ENCODE assay signal across 23 mouse cellular contexts in the genomic region with DNA sequence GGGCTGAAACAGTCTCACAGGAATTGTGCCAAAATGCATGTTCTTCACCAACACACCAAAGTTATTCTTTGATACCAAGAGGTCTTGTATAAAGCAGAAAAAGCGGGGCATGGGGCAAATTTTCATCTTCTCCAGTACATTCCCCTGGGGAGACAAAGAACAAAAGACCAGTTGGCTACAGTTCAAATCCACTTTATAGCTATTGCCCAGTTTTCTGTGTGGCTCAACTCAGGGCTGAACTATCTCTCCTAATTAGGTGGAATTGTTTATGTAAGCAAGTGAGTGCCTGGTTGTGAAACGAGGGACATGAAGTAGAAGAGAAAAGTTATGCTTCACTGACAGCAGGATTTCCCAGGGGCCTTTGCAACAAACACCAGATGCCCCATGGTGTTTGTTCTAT. TPM values are rescaled to one million over a fixed set of nuclear protein-coding genes. Genes with fewer than 3 reads are reported as not detected.
DNase-seq lines count a peak whose midpoint lies in the region; ATAC-seq and TF ChIP-seq lines count a peak whose summit lies in the region.
"Had no signal": no experiment of that assay in that cellular context is flagged by ENCODE, and none has a peak within 500 bp of the region (broad histone marks: within the 10 kb centered on the region; RNA-seq: fewer than 3 reads in every experiment).

No protein-coding gene starts in this region.

- in situ Hi-C loops in Patski (cut with MboI; ENCODE audit: low pct_unique_long_range_greater_than_20kb), result loop anchor here (10.0 to 25.0 kb wide), 2 partner anchors 324 to 551 kb away; no protein-coding TSS in a partner anchor

- H3K9ac ChIP-seq in hindbrain, embryonic 14.5 days, result no peak overlapping the region
- H3K9ac ChIP-seq in lung, postnatal 0 days (replicated peaks; ENCODE audit: low read depth), result no peak overlapping the region

- H3K4me2 ChIP-seq in hindbrain, embryonic 14.5 days (replicated peaks), result no peak overlapping the region
- no peak overlapping the region for H3K4me2 ChIP-seq in lung, postnatal 0 days (replicated peaks; ENCODE audit: low read depth, low read length)

- CTCF ChIA-PET in Patski (lab: Charles Lee), result interaction anchor here (1.4 kb wide), 1 partner anchor 171 kb away, joined by 3 read pairs; no protein-coding TSS in a partner anchor

- TF ChIP-seq EP300 in lung, postnatal 0 days (IDR thresholded peaks at IDR 0.05), result no peak

- no peak for TF ChIP-seq CTCF in Patski (IDR thresholded peaks at IDR 0.05)
- no peak for TF ChIP-seq CTCF in lung, postnatal 0 days (IDR thresholded peaks at IDR 0.05)

- POLR2A ChIA-PET in Patski (lab: Charles Lee), result no interaction called here

- H3K36me3 ChIP-seq in hindbrain, embryonic 14.5 days (replicated peaks; ENCODE audit: control insufficient read depth, insufficient read depth), result no peaks in the 10 kb centered on the region
- no peaks in the 10 kb centered on the region for H3K36me3 ChIP-seq in lung, postnatal 0 days (ENCODE audit: insufficient read depth, low read length)
- H3K36me3 ChIP-seq: G1E had no signal

- no peaks in the 10 kb centered on the region for H3K27me3 ChIP-seq in Patski
- no peaks in the 10 kb centered on the region for H3K27me3 ChIP-seq in hindbrain, embryonic 14.5 days (ENCODE audit: control insufficient read depth, insufficient read depth, low read length)
- no peaks in the 10 kb centered on the region for H3K27me3 ChIP-seq in lung, postnatal 0 days (replicated peaks; ENCODE audit: insufficient read depth, low read length)

- DNase-seq in Muller cell, postnatal 12 days (ENCODE audit: inconsistent ontology term), result peak; percentile 7
- DNase-seq in Patski (ENCODE audit: low read depth, low spot score), result peak; percentile 37
- DNase-seq in fat pad, adult 2 months (ENCODE audit: extremely low read depth, low read depth, low spot score), result peak; percentile 55
- no peak for DNase-seq in retina, embryonic 14.5 days (ENCODE audit: low spot score)
- DNase-seq in hindbrain, embryonic 14.5 days (ENCODE audit: low spot score), result no peak
- no peak for DNase-seq in lung, postnatal 0 days (ENCODE audit: low spot score)
- DNase-seq: adrenal gland, adult 2 months; adrenal gland, adult 8-10 months; adrenal gland, postnatal 10 days; adrenal gland, postnatal 14 days; adrenal gland, postnatal 25 days; adrenal gland, postnatal 36 days; B cell, adult 2 months; cerebellum, adult 11 months; cerebellum, adult 11-12 months; cerebellum, adult 18-20 months; cerebellum, adult 2 months; cerebellum, adult 8-10 months had no signal

- 71% methylated on average over 2 of the region's 2 CpGs for WGBS in hindbrain, embryonic 14.5 days
- 54% methylated on average over 2 of the region's 2 CpGs for WGBS in lung, postnatal 0 days

- H3K4me3 ChIP-seq in hindbrain, embryonic 14.5 days (replicated peaks; ENCODE audit: low read length), result no peak overlapping the region
- no peak overlapping the region for H3K4me3 ChIP-seq in lung, postnatal 0 days (ENCODE audit: low read depth, low read length)

- H3K9me3 ChIP-seq in hindbrain, embryonic 14.5 days (ENCODE audit: control insufficient read depth, low read length), result peaks cover 54% of the 10 kb centered on the region
- no peaks in the 10 kb centered on the region for H3K9me3 ChIP-seq in lung, postnatal 0 days (ENCODE audit: low read length)

- ATAC-seq in Patski, result peak; percentile 71
- no peak for ATAC-seq in hindbrain, embryonic 14.5 days (ENCODE audit: low FRiP score)
- ATAC-seq in lung, postnatal 0 days, result no peak
- ATAC-seq: activated CD4-positive, CD25-positive, alpha-beta regulatory T cell, adult 4 months; CD4-positive, CD25-positive, alpha-beta regulatory T cell, adult 4 months had no signal

- H3K27ac ChIP-seq in hindbrain, embryonic 14.5 days, result no peak overlapping the region
- no peak overlapping the region for H3K27ac ChIP-seq in lung, postnatal 0 days (ENCODE audit: low read length)

- H3K4me1 ChIP-seq in hindbrain, embryonic 14.5 days (replicated peaks; ENCODE audit: control insufficient read depth, insufficient read depth, low read length), result no peaks in the 10 kb centered on the region
- no peaks in the 10 kb centered on the region for H3K4me1 ChIP-seq in lung, postnatal 0 days (ENCODE audit: insufficient read depth, low read depth, low read length)

RNA-seq across cellular contexts. Expression of gene Gm13124, which starts 3.7 kb away (rescaled TPM):
- not detected for polyA plus RNA-seq in Patski (2021)
- not detected in 2 replicates for polyA plus RNA-seq in hindbrain, embryonic 14.5 days (2014; fragmentation: Nextera tagmentation; extraction: Ambion mirVana)
- not detected in 2 replicates for polyA plus RNA-seq in lung, postnatal 0 days (2015; fragmentation: Nextera tagmentation; extraction: Ambion mirVana)
- polyA plus RNA-seq: activated CD4-positive, CD25-positive, alpha-beta regulatory T cell, adult 4 months; adrenal gland, adult 2 months; brain, embryonic 14.5 days; C2C12; CD4-positive, CD25-positive, alpha-beta regulatory T cell, adult 4 months; cerebellum, adult 2 months; G1E had no signal

RNA-seq across cellular contexts. Expression of gene 9430007A20Rik, which starts 41.6 kb away (rescaled TPM):
- not detected for polyA plus RNA-seq in Patski (2021)
- not detected in 2 replicates for polyA plus RNA-seq in hindbrain, embryonic 14.5 days (2014; fragmentation: Nextera tagmentation; extraction: Ambion mirVana)
- polyA plus RNA-seq in lung, postnatal 0 days (2015; fragmentation: Nextera tagmentation; extraction: Ambion mirVana), result not detected in 2 replicates
- polyA plus RNA-seq: activated CD4-positive, CD25-positive, alpha-beta regulatory T cell, adult 4 months; adrenal gland, adult 2 months; brain, embryonic 14.5 days; C2C12; CD4-positive, CD25-positive, alpha-beta regulatory T cell, adult 4 months; cerebellum, adult 2 months; G1E had no signal

RNA-seq across cellular contexts. Expression of gene Aadacl4, which starts 52.3 kb away (rescaled TPM):
- polyA plus RNA-seq in Patski (2021), result not detected
- not detected in 2 replicates for polyA plus RNA-seq in hindbrain, embryonic 14.5 days (2014; fragmentation: Nextera tagmentation; extraction: Ambion mirVana)
- not detected in 2 replicates for polyA plus RNA-seq in lung, postnatal 0 days (2015; fragmentation: Nextera tagmentation; extraction: Ambion mirVana)
- polyA plus RNA-seq: activated CD4-positive, CD25-positive, alpha-beta regulatory T cell, adult 4 months; adrenal gland, adult 2 months; brain, embryonic 14.5 days; C2C12; CD4-positive, CD25-positive, alpha-beta regulatory T cell, adult 4 months; cerebellum, adult 2 months; G1E had no signal

Comparison
In these comparisons a context has a peak if more than half of its experiments do, and no peak if none do; other contexts are left out.
1. DNase-seq: peak in Muller cell, postnatal 12 days (single experiment), Patski (single experiment) and fat pad, adult 2 months (single experiment); none in retina, embryonic 14.5 days (single experiment), hindbrain, embryonic 14.5 days (single experiment) and lung, postnatal 0 days (single experiment).